Mouse (Mus musculus) heart, embryonic 14.5 days (tissue): ENCODE measurements at regions not wholly inside any gene's neighbourhood (a gene's known extent, or its start where the extent isn't known, plus 50 kb on each side); places are given as distances from the start of the nearest gene placed in this dataset.

ENCODE experiments used
- ATAC-seq: fragments of 200-750 bp; cut with Nextera tagmentation; 2 replicates; pipeline ENCODE4 v1.8.0; 2017; ENCODE audit warnings: low read depth, moderate TSS enrichment; ENCODE audit not compliant: insufficient number of reproducible peaks, insufficient read depth, low FRiP score
- H3K27ac ChIP-seq, 2 experiments: fragments of 200-500 bp in 1 of 2; fragments of 300-500 bp in 1 of 2; sonication (generic) in 1 of 2; replicated peaks in 1 of 2; 2 replicates each; pipeline ENCODE4 v1.5.1; 2012 to 2014; ENCODE audit warnings: low read depth in 2 of 2, low read length in 2 of 2, control low read depth in 1 of 2, mild to moderate bottlenecking in 1 of 2, mixed read lengths in 1 of 2; ENCODE audit not compliant: control insufficient read depth in 1 of 2, insufficient read depth in 1 of 2
- H3K27me3 ChIP-seq: fragments of 300-500 bp; sonication (generic); 2 replicates; pipeline ENCODE4 v1.6.1; 2014; ENCODE audit warnings: mild to moderate bottlenecking, low read length, control low read depth; ENCODE audit not compliant: control insufficient read depth, insufficient read depth
- H3K36me3 ChIP-seq: fragments of 300-500 bp; sonication (generic); 2 replicates; pipeline ENCODE4 v1.6.1; 2014; ENCODE audit warnings: mild to moderate bottlenecking, control low read depth, low read length, mixed read lengths; ENCODE audit not compliant: control insufficient read depth, insufficient read depth
- H3K4me1 ChIP-seq, 2 experiments: fragments of 200-500 bp in 1 of 2; fragments of 300-500 bp in 1 of 2; sonication (generic) in 1 of 2; 2 replicates each; pipeline ENCODE4 v1.6.1; 2012 to 2014; ENCODE audit warnings: low read length in 2 of 2, control low read depth in 1 of 2, mixed read lengths in 1 of 2; ENCODE audit not compliant: control insufficient read depth in 2 of 2, insufficient read depth in 2 of 2
- H3K4me2 ChIP-seq: fragments of 300-500 bp; sonication (generic); 2 replicates; pipeline ENCODE4 v1.6.1; 2014; ENCODE audit warnings: mild to moderate bottlenecking, low read length
- H3K4me3 ChIP-seq, 2 experiments: fragments of 200-500 bp in 1 of 2; fragments of 300-500 bp in 1 of 2; sonication (generic) in 1 of 2; 2 replicates each; pipeline ENCODE4 v1.5.1; 2012 to 2014; ENCODE audit warnings: low read length in 2 of 2, mild to moderate bottlenecking in 2 of 2, control low read depth in 1 of 2, low read depth in 1 of 2, moderate library complexity in 1 of 2; ENCODE audit not compliant: control insufficient read depth in 1 of 2, insufficient read depth in 1 of 2
- H3K9ac ChIP-seq: fragments of 300-500 bp; sonication (generic); 2 replicates; pipeline ENCODE4 v1.6.1; 2014; ENCODE audit warnings: mild to moderate bottlenecking, low read length
- H3K9me3 ChIP-seq: fragments of 300-500 bp; sonication (generic); 2 replicates; pipeline ENCODE4 v1.6.1; 2016; ENCODE audit warnings: low read length, control low read depth; ENCODE audit not compliant: control insufficient read depth
- WGBS: fragments of 180-500 bp; shearing (Covaris S2); extraction: QIAGEN DNeasy Blood & Tissue Kit; methylation state at CpG from one replicate; pipeline ENCODE4 v1.1.7; 2014; 5-methylcytosine and 5-hydroxymethylcytosine counted together

DNA sequence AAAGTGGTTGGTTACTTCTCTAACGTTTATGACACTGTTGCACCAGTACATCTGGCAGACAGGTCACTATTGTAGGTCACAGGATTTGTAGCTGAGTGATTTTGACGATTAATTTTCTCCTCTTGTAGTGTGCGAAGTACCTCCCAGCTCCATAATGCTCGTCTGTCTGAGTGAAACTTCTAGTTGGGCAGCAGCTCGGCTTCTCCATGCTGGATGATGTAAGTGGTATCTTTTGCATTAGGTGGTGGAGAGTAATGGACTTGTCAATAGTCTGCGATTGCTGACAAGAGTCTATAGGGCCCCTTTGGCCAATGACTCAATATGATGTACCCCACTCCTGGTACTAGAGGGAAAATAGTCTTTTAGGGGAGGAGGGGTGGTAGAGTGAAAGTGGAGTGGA is 267.5 kb downstream of the Rngtt start:
- ATAC-seq = no peak
- H3K27me3 ChIP-seq = peaks cover 9% of the 10 kb centered on the region; the same call in 1 of the 2 replicates
- no peak overlapping the region for H3K4me2 ChIP-seq
- WGBS = 88% methylated on average over 6 of the region's 6 CpGs
- H3K9me3 ChIP-seq = peaks cover 7% of the 10 kb centered on the region; the same call in 1 of the 2 replicates
- no peak overlapping the region for H3K27ac ChIP-seq
- H3K4me3 ChIP-seq = no peak overlapping the region
- H3K36me3 ChIP-seq = no peaks in the 10 kb centered on the region
- no peak overlapping the region for H3K9ac ChIP-seq
- peaks cover 0 to 2% of the 10 kb centered on the region in 2 experiments; a peak in 1 of 4 replicates for H3K4me1 ChIP-seq

DNA sequence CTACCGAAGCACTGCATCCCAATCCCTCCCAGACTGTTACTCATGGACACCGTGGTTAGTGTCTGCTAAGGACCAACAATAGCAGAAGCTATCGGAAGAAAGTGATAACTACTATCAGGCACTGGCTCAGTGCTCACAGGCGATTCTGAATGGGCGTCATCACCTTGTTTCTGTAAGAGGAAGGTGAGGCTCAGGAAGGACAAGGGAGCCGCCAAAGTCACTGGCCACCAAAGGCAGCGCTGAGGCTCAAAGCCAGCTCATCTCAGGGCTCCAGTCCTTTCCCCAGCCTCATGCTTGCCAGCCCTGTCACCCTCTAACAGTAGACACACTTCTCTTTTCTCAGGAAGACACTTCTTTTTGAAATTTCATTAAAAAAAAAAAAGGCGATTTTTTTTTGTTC is 270.4 kb downstream of the Rngtt start:
- H3K9ac ChIP-seq = no peak overlapping the region
- ATAC-seq = no peak
- H3K27me3 ChIP-seq = peaks cover 18% of the 10 kb centered on the region
- H3K4me2 ChIP-seq = no peak overlapping the region
- WGBS = 28% methylated on average over 8 of the region's 8 CpGs
- no peaks in the 10 kb centered on the region for H3K36me3 ChIP-seq
- H3K4me1 ChIP-seq = peaks cover 0 to 2% of the 10 kb centered on the region in 2 experiments; a peak in 1 of 4 replicates
- no peak overlapping the region for H3K27ac ChIP-seq
- H3K4me3 ChIP-seq = no peak overlapping the region
- peaks cover 7% of the 10 kb centered on the region; the same call in 1 of the 2 replicates for H3K9me3 ChIP-seq

DNA sequence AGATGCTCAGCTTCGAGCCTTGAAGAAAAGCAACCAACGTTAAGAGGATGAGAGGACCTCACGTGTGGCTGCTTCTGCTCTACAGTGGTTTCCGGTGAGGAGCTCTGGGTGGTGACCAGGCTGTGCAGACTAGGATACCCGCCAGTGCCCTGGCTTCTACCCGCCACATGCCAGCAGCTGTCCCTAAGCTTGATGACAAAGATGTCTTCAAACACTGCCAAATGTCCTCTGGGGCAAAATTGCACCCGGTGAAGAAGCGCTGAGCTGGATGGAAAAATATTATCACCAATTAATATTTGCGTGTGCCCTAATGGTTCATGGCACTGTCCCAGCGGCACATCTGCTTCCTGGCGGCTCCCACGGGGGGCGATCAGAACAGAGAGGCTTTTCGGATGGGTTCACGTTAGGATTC is 271.1 kb downstream of the Rngtt start:
- H3K4me2 ChIP-seq = no peak overlapping the region
- WGBS = 80% methylated on average over 15 of the region's 15 CpGs
- peaks cover 7% of the 10 kb centered on the region; the same call in 1 of the 2 replicates for H3K9me3 ChIP-seq
- H3K27ac ChIP-seq = no peak overlapping the region
- no peak overlapping the region for H3K9ac ChIP-seq
- peaks cover 25% of the 10 kb centered on the region for H3K27me3 ChIP-seq
- no peaks in the 10 kb centered on the region for H3K36me3 ChIP-seq
- H3K4me1 ChIP-seq = peaks cover 1 to 2% of the 10 kb centered on the region in 2 experiments; a peak in 2 of 4 replicates
- H3K4me3 ChIP-seq = no peak overlapping the region
- ATAC-seq = no peak

GRCm38 (mm10) chr4:33581766-33582525 is 271.8 kb downstream of the Rngtt start:
- Histone ChIP-seq H3K36me3 (no peaks in the 10 kb centered on the region), H3K4me2 (no peak overlapping the region), H3K9ac (no peak overlapping the region), H3K27me3 (peaks cover 27% of the 10 kb centered on the region), H3K9me3 (peaks cover 7% of the 10 kb centered on the region; the same call in 1 of the 2 replicates), H3K4me1 (peaks cover 6 to 9% of the 10 kb centered on the region in 2 experiments), H3K27ac (no peak overlapping the region), H3K4me3 (no peak overlapping the region)
- 65% methylated on average over 17 of the region's 17 CpGs for WGBS
- no peak for ATAC-seq

GRCm38 (mm10) chr4:33582986-33583720 is 273.0 kb downstream of the Rngtt start:
- Histone ChIP-seq H3K4me2 (no peak overlapping the region), H3K9me3 (no peaks in the 10 kb centered on the region), H3K4me3 (no peak overlapping the region), H3K4me1 (peaks cover 16% of the 10 kb centered on the region in 2 experiments), H3K36me3 (no peaks in the 10 kb centered on the region), H3K27me3 (peaks cover 27% of the 10 kb centered on the region), H3K9ac (no peak overlapping the region), H3K27ac (no peak overlapping the region)
- 77% methylated on average over 15 of the region's 15 CpGs for WGBS
- no peak for ATAC-seq

- 88% methylated on average over 22 of the region's 22 CpGs for WGBS
- no peak overlapping the region for H3K9ac ChIP-seq
- peaks cover 23% of the 10 kb centered on the region; the same call in 1 of the 2 replicates for H3K27me3 ChIP-seq
- no peak overlapping the region for H3K27ac ChIP-seq
- no peak overlapping the region for H3K4me2 ChIP-seq
- peaks cover 16 to 18% of the 10 kb centered on the region in 2 experiments for H3K4me1 ChIP-seq
- no peak overlapping the region for H3K4me3 ChIP-seq
- no peaks in the 10 kb centered on the region for H3K9me3 ChIP-seq
- no peaks in the 10 kb centered on the region for H3K36me3 ChIP-seq
- ATAC-seq = no peak
Observed at GRCm38 (mm10) chr4:33583979-33584907, 274.1 kb downstream of the Rngtt start.

DNA sequence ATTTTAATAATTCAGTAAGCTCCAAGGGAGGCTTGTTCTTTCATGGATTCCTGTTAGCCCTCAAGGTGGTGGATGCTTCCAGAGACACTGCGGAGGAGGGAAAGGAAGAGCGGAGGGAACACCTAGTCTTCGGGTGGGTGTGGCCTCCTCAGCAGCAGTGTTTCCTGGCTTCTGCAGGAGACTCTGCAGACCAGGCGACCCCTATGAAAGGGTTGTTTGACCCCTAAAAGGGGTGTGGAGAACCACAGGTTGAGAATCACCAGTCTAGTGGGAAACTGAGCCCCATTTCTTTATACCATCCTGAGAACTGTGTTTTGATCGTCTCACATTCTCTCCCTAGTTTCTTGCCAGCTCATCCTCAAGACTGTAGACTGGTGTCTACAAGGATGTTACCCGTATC is 275.7 kb downstream of the Rngtt start:
- no peaks in the 10 kb centered on the region for H3K36me3 ChIP-seq
- WGBS = 90% methylated on average over 6 of the region's 6 CpGs
- peaks cover 16% of the 10 kb centered on the region in 2 experiments for H3K4me1 ChIP-seq
- ATAC-seq = no peak
- no peak overlapping the region for H3K4me3 ChIP-seq
- no peak overlapping the region for H3K4me2 ChIP-seq
- H3K9me3 ChIP-seq = no peaks in the 10 kb centered on the region
- H3K9ac ChIP-seq = no peak overlapping the region
- no peak overlapping the region for H3K27ac ChIP-seq
- H3K27me3 ChIP-seq = peaks cover 23% of the 10 kb centered on the region; the same call in 1 of the 2 replicates
